17 mouse cellular contexts compared by ENCODE assay signal in the genomic region with DNA sequence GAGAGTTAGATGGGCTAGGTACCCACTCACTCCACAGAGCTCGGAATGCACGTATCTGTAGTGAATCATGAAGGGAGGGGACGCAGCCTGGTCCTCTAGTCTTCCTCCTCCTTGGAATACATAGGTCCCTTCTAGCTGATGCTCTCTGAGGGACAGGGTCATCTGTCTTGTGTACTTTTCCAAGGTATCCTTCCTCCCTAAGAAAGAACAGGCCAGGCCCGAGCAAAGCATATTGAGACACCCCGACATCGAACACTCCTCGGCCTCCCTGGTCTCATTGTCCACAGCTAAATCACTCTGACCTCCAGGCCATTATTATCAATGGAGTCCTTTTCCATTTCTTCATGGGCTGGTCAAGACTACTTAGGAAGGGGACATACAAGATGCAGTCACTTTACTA.
DNase-seq lines count a peak whose midpoint lies in the region; ATAC-seq lines count a peak whose summit lies in the region.
"Had no signal": no experiment of that assay in that cellular context is flagged by ENCODE, and none has a peak within 500 bp of the region (broad histone marks: within the 10 kb centered on the region; RNA-seq: fewer than 3 reads in every experiment).

No protein-coding gene starts in this region.

- DNase-seq in heart, adult 11 months, result peak; percentile 88
- no peak for DNase-seq in heart, postnatal 10 days
- DNase-seq in kidney, adult 18-20 months, result no peak
- DNase-seq in layer of hippocampus, adult 18-20 months (ENCODE audit: low spot score in 2 of 2), result no peak
- DNase-seq in frontal cortex, postnatal 10 days (ENCODE audit: low spot score in 2 of 2), result no peak
- DNase-seq: adrenal gland, postnatal 36 days; layer of hippocampus, adult 9-11 months; right cerebral cortex, adult 18-20 months; thymus, postnatal 4 days had no signal

- ATAC-seq in kidney, embryonic 15.5 days (replicated peaks; ENCODE audit: low FRiP score), result no peak
- no peak for ATAC-seq in limb, embryonic 12.5 days (ENCODE audit: insufficient number of reproducible peaks, insufficient read depth, low FRiP score, low TSS enrichment, low read depth)
- ATAC-seq: activated CD4-positive, CD25-positive, alpha-beta regulatory T cell, adult 4 months had no signal

- H3K27ac ChIP-seq in kidney, embryonic 15.5 days, result peak overlapping the region; percentile 69
- H3K27ac ChIP-seq in brown adipose tissue, adult 24 weeks (replicated peaks; ENCODE audit: low read depth, low read length), result peak overlapping the region; percentile 87
- peak overlapping the region; percentile 46 for H3K27ac ChIP-seq in limb, embryonic 12.5 days
- H3K27ac ChIP-seq: liver, embryonic 15.5 days; midbrain, embryonic 12.5 days had no signal

- peaks cover 60% of the 10 kb centered on the region for H3K4me1 ChIP-seq in kidney, embryonic 15.5 days
- peaks cover 51% of the 10 kb centered on the region for H3K4me1 ChIP-seq in brown adipose tissue, adult 24 weeks (ENCODE audit: control insufficient read depth, insufficient read depth, insufficient read length, low read length)
- H3K4me1 ChIP-seq in limb, embryonic 12.5 days (replicated peaks), result peaks cover 43% of the 10 kb centered on the region
- H3K4me1 ChIP-seq: liver, embryonic 15.5 days had no signal

- no peak overlapping the region for H3K9ac ChIP-seq in kidney, embryonic 15.5 days
- H3K9ac ChIP-seq in limb, embryonic 12.5 days (replicated peaks), result no peak overlapping the region
- H3K9ac ChIP-seq: forebrain, embryonic 12.5 days; liver, embryonic 15.5 days; midbrain, embryonic 12.5 days had no signal

- H3K4me2 ChIP-seq in kidney, embryonic 15.5 days, result no peak overlapping the region
- H3K4me2 ChIP-seq in limb, embryonic 12.5 days, result no peak overlapping the region
- H3K4me2 ChIP-seq: forebrain, embryonic 12.5 days; liver, embryonic 15.5 days; midbrain, embryonic 12.5 days had no signal

- no peaks in the 10 kb centered on the region for H3K27me3 ChIP-seq in kidney, embryonic 15.5 days
- H3K27me3 ChIP-seq in limb, embryonic 12.5 days, result no peaks in the 10 kb centered on the region
- H3K27me3 ChIP-seq: forebrain, embryonic 12.5 days; liver, embryonic 15.5 days; midbrain, embryonic 12.5 days had no signal

- 83% methylated on average over 7 of the region's 7 CpGs for whole genome bisulfite sequencing in kidney, embryonic 15.5 days
- WGBS in limb, embryonic 12.5 days, result 89% methylated on average over 7 of the region's 7 CpGs

- intact Hi-C loops in heart, postnatal 10 days (cut with DNase I), result loop anchor here (5.0 kb wide), 1 partner anchor 48 kb away; no protein-coding TSS in a partner anchor

- H3K36me3 ChIP-seq in kidney, embryonic 15.5 days, result no peaks in the 10 kb centered on the region
- no peaks in the 10 kb centered on the region for H3K36me3 ChIP-seq in limb, embryonic 12.5 days
- H3K36me3 ChIP-seq: forebrain, embryonic 12.5 days; liver, embryonic 15.5 days; midbrain, embryonic 12.5 days had no signal

- H3K9me3 ChIP-seq in kidney, embryonic 15.5 days (replicated peaks), result no peaks in the 10 kb centered on the region
- no peaks in the 10 kb centered on the region for H3K9me3 ChIP-seq in limb, embryonic 12.5 days
- H3K9me3 ChIP-seq: forebrain, embryonic 12.5 days; liver, embryonic 15.5 days; midbrain, embryonic 12.5 days had no signal

- H3K4me3 ChIP-seq in kidney, embryonic 15.5 days (replicated peaks), result no peak overlapping the region
- peak overlapping the region; percentile 42 for H3K4me3 ChIP-seq in brown adipose tissue, adult 24 weeks (ENCODE audit: insufficient read depth, low read depth, low read length)
- H3K4me3 ChIP-seq in limb, embryonic 12.5 days (replicated peaks), result no peak overlapping the region
- H3K4me3 ChIP-seq: forebrain, embryonic 12.5 days; liver, embryonic 15.5 days; midbrain, embryonic 12.5 days; myocyte had no signal
